Mouse (Mus musculus) liver, postnatal 0 days (tissue): Measurements from ENCODE around the gene Supt4a. TPM values are rescaled to one million over a fixed set of nuclear protein-coding genes. Genes with fewer than 3 reads are reported as not detected.

Experiments
- ATAC-seq: fragments of 200-750 bp; cut with Nextera tagmentation; 2 replicates; pipeline ENCODE4 v1.8.0; 2017; ENCODE audit warnings: mild to moderate bottlenecking, moderate library complexity
- DNase-seq: peaks from one replicate; pipeline ENCODE4 v3.0.0-alpha.2; 2016
- H3K27ac ChIP-seq: fragments of 300-500 bp; sonication (generic); 2 replicates; pipeline ENCODE4 v1.5.1; 2014; ENCODE audit warnings: antibody characterized with exemption, moderate library complexity, mild to moderate bottlenecking, low read depth
- H3K27me3 ChIP-seq: fragments of 300-500 bp; sonication (generic); 2 replicates; pipeline ENCODE4 v1.6.1; 2014; ENCODE audit warnings: low read length, control low read depth, mixed read lengths; ENCODE audit not compliant: insufficient read depth
- H3K36me3 ChIP-seq: fragments of 300-500 bp; sonication (generic); replicated peaks from 2 replicates; pipeline ENCODE4 v1.6.1; 2014; ENCODE audit warnings: mild to moderate bottlenecking, control low read depth, low read length, moderate library complexity, mixed read lengths; ENCODE audit not compliant: insufficient read depth
- H3K4me1 ChIP-seq: fragments of 300-500 bp; sonication (generic); 2 replicates; pipeline ENCODE4 v1.6.1; 2014; ENCODE audit warnings: antibody characterized with exemption, mild to moderate bottlenecking, control low read depth; ENCODE audit not compliant: insufficient read depth
- H3K4me2 ChIP-seq: fragments of 300-500 bp; sonication (generic); 2 replicates; pipeline ENCODE4 v1.6.1; 2014; ENCODE audit warnings: low read depth, mild to moderate bottlenecking, low read length, moderate library complexity, mixed read lengths
- H3K4me3 ChIP-seq: fragments of 300-500 bp; sonication (generic); 2 replicates; pipeline ENCODE4 v1.5.1; 2014; ENCODE audit warnings: low read depth, low read length
- H3K9ac ChIP-seq: fragments of 300-500 bp; sonication (generic); replicated peaks from 2 replicates; pipeline ENCODE4 v1.6.1; 2014; ENCODE audit warnings: mild to moderate bottlenecking, moderate library complexity
- H3K9me3 ChIP-seq: fragments of 300-500 bp; sonication (generic); 2 replicates; pipeline ENCODE4 v1.6.1; 2016; ENCODE audit warnings: mild to moderate bottlenecking, control low read depth, low read length, mixed read lengths
- CTCF ChIP-seq: sonication (generic); IDR thresholded peaks from 2 replicates; pipeline ENCODE4 v1.5.1; 2016; ENCODE audit warnings: antibody characterized with exemption, low read depth
- EP300 ChIP-seq: IDR thresholded peaks from 2 replicates; pipeline ENCODE4 v1.6.1; 2016; ENCODE audit warnings: antibody characterized with exemption, low read depth, mild to moderate bottlenecking
- whole genome bisulfite sequencing: fragments of 180-500 bp; shearing (Covaris S2); extraction: QIAGEN DNeasy Blood & Tissue Kit; methylation state at CpG from one replicate; pipeline ENCODE4 v1.1.7; 2014; ENCODE audit not compliant: insufficient replicate concordance; 5-methylcytosine and 5-hydroxymethylcytosine counted together
- polyA plus RNA-seq: library from polyadenylated mRNA; unstranded; fragments of >200 nt; fragmentation: Nextera tagmentation; extraction: Ambion mirVana; gene quantifications from 2 replicates; pipeline ENCODE4 v1.2.1, GENCODE M21; 2015

Supt4a gene
- polyA plus RNA-seq, 1 experiment from 2014 or later = 120 TPM

GRCm38 (mm10) chr11:87748132-87749119, 11.1 kb downstream of the Supt4a start:
- TF ChIP-seq EP300 (no peak), CTCF (peak; percentile 40)
- peak overlapping the region; percentile 76 for H3K9ac ChIP-seq
- H3K27ac ChIP-seq = peak overlapping the region; percentile 99
- ATAC-seq (peak; percentile 52), DNase-seq (peak; percentile 82)
- no peaks in the 10 kb centered on the region for H3K27me3 ChIP-seq
- H3K9me3 ChIP-seq = no peaks in the 10 kb centered on the region
- peaks cover 54% of the 10 kb centered on the region for H3K4me1 ChIP-seq
- WGBS = 21% methylated on average over 19 of the region's 19 CpGs
- peak overlapping the region; percentile 77 for H3K4me2 ChIP-seq
- H3K36me3 ChIP-seq = peaks cover 18% of the 10 kb centered on the region
- H3K4me3 ChIP-seq = peak overlapping the region; percentile 45

GRCm38 (mm10) chr11:87749192-87750042, 12.1 kb downstream of the Supt4a start:
- Histone ChIP-seq H3K9ac (peak overlapping the region; percentile 76), H3K4me2 (peak overlapping the region; percentile 77), H3K4me3 (peak overlapping the region; percentile 45), H3K4me1 (peaks cover 64% of the 10 kb centered on the region), H3K36me3 (peaks cover 9% of the 10 kb centered on the region), H3K27me3 (no peaks in the 10 kb centered on the region), H3K9me3 (no peaks in the 10 kb centered on the region), H3K27ac (peak overlapping the region; percentile 99)
- 18% methylated on average over 18 of the region's 18 CpGs for WGBS
- TF ChIP-seq EP300 (peak; percentile 85), CTCF (no peak)
- ATAC-seq (peak; percentile 83), DNase-seq (peak; percentile 90)

GRCm38 (mm10) chr11:87750043-87750421, 12.7 kb downstream of the Supt4a start:
- Histone ChIP-seq H3K36me3 (peaks cover 3% of the 10 kb centered on the region), H3K27ac (peak overlapping the region; percentile 99), H3K27me3 (no peaks in the 10 kb centered on the region), H3K4me2 (peak overlapping the region; percentile 77), H3K9ac (peak overlapping the region; percentile 76), H3K4me3 (peak overlapping the region; percentile 45), H3K9me3 (no peaks in the 10 kb centered on the region), H3K4me1 (peaks cover 64% of the 10 kb centered on the region)
- TF ChIP-seq CTCF (no peak), EP300 (peak; percentile 78)
- DNase-seq (peak; percentile 64), ATAC-seq (peak; percentile 73)
- WGBS = 26% methylated on average over 11 of the region's 11 CpGs

GRCm38 (mm10) chr11:87750521-87750920, 13.2 kb downstream of the Supt4a start:
- Histone ChIP-seq H3K27ac (peak overlapping the region; percentile 99), H3K27me3 (no peaks in the 10 kb centered on the region), H3K9me3 (no peaks in the 10 kb centered on the region), H3K36me3 (no peaks in the 10 kb centered on the region), H3K4me3 (peak overlapping the region; percentile 45), H3K9ac (peak overlapping the region; percentile 76), H3K4me1 (peaks cover 65% of the 10 kb centered on the region), H3K4me2 (peak overlapping the region; percentile 77)
- peak; percentile 9 for ATAC-seq
- TF ChIP-seq CTCF (no peak), EP300 (no peak)
- 26% methylated on average over 3 of the region's 3 CpGs for WGBS
- DNase-seq = no peak

- Histone ChIP-seq H3K4me2 (peak overlapping the region; percentile 77), H3K4me1 (peaks cover 65% of the 10 kb centered on the region), H3K36me3 (no peaks in the 10 kb centered on the region), H3K4me3 (peak overlapping the region; percentile 45), H3K27ac (peak overlapping the region; percentile 99), H3K9me3 (no peaks in the 10 kb centered on the region), H3K9ac (peak overlapping the region; percentile 76), H3K27me3 (no peaks in the 10 kb centered on the region)
- DNase-seq = peak; percentile 50
- 27% methylated on average over 8 of the region's 8 CpGs for WGBS
- ATAC-seq = no peak
- TF ChIP-seq CTCF (no peak), EP300 (no peak)
Observed at GRCm38 (mm10) chr11:87751031-87751430, 13.7 kb downstream of the Supt4a start.
